Mouse (Mus musculus) kidney, embryonic 16.5 days (tissue): ENCODE measurements around the gene Islr. TPM values are rescaled to one million over a fixed set of nuclear protein-coding genes. Genes with fewer than 3 reads are reported as not detected.

Experiments used
- ATAC-seq: fragments of 200-750 bp; cut with Nextera tagmentation; 2 replicates; pipeline ENCODE4 v1.8.0; 2017; ENCODE audit warnings: moderate TSS enrichment; ENCODE audit not compliant: low FRiP score, low TSS enrichment
- H3K27ac ChIP-seq: fragments of 300-500 bp; sonication (generic); 2 replicates; pipeline ENCODE4 v1.5.1; 2014; ENCODE audit warnings: low read length
- H3K27me3 ChIP-seq: fragments of 300-500 bp; sonication (generic); 2 replicates; pipeline ENCODE4 v1.6.1; 2014; ENCODE audit warnings: low read length, control low read depth, mixed read lengths; ENCODE audit not compliant: insufficient read depth
- H3K36me3 ChIP-seq: fragments of 300-500 bp; sonication (generic); 2 replicates; pipeline ENCODE4 v1.6.1; 2014; ENCODE audit warnings: low read length, control low read depth, mixed read lengths; ENCODE audit not compliant: insufficient read depth
- H3K4me1 ChIP-seq: fragments of 300-500 bp; sonication (generic); 2 replicates; pipeline ENCODE4 v1.6.1; 2014; ENCODE audit warnings: low read length, control low read depth, mixed read lengths; ENCODE audit not compliant: insufficient read depth
- H3K4me2 ChIP-seq: fragments of 300-500 bp; sonication (generic); replicated peaks from 2 replicates; pipeline ENCODE4 v1.6.1; 2014; ENCODE audit warnings: low read depth, low read length
- H3K4me3 ChIP-seq: fragments of 300-500 bp; sonication (generic); 2 replicates; pipeline ENCODE4 v1.5.1; 2014; ENCODE audit warnings: mild to moderate bottlenecking, low read length
- H3K9ac ChIP-seq: fragments of 300-500 bp; sonication (generic); replicated peaks from 2 replicates; pipeline ENCODE4 v1.6.1; 2014; ENCODE audit warnings: low read length
- H3K9me3 ChIP-seq: fragments of 300-500 bp; sonication (generic); 2 replicates; pipeline ENCODE4 v1.6.1; 2016; ENCODE audit warnings: low read length, control low read depth
- WGBS: fragments of 180-500 bp; shearing (Covaris S2); extraction: QIAGEN DNeasy Blood & Tissue Kit; methylation state at CpG from one replicate; pipeline ENCODE4 v1.1.7; 2014; 5-methylcytosine and 5-hydroxymethylcytosine counted together
- polyA plus RNA-seq: library from polyadenylated mRNA; unstranded; fragments of >200 nt; fragmentation: Nextera tagmentation; extraction: Ambion mirVana; gene quantifications from 2 replicates; pipeline ENCODE4 v1.2.1, GENCODE M21; 2015

Gene Islr
- polyA plus RNA-seq, 1 experiment from 2014 or later = 96.1 TPM

DNA sequence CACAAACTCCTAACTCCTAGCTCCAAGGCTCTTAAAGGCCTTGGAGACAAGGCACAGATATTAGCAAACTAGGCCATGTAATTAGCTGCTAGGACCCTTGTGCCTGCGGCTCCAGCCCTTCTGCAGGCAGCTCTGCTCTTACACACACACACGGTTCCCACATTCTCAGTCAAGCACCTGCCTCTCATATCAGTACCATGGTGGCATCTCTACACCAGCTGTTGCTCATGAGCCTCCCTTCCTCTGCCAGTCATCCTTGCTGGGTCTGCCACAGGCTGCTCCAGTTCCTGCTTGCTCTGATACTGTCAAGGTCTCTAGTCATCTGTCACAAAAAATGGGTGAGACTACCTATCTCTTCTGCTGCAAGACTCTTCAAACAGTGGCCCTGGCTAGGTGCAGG is 20.2 kb upstream of the Islr start:
- Histone ChIP-seq H3K27ac (no peak overlapping the region), H3K9ac (no peak overlapping the region), H3K4me3 (no peak overlapping the region), H3K36me3 (peaks cover 67% of the 10 kb centered on the region), H3K9me3 (no peaks in the 10 kb centered on the region), H3K27me3 (no peaks in the 10 kb centered on the region), H3K4me1 (no peaks in the 10 kb centered on the region), H3K4me2 (no peak overlapping the region)
- ATAC-seq = no peak
- 93% methylated on average over 2 of the region's 2 CpGs for WGBS

- H3K4me3 ChIP-seq = no peak overlapping the region
- no peak for ATAC-seq
- peaks cover 46% of the 10 kb centered on the region for H3K36me3 ChIP-seq
- H3K4me1 ChIP-seq = peaks cover 19% of the 10 kb centered on the region
- no peaks in the 10 kb centered on the region for H3K27me3 ChIP-seq
- H3K9ac ChIP-seq = no peak overlapping the region
- no peaks in the 10 kb centered on the region for H3K9me3 ChIP-seq
- 60% methylated on average over 24 of the region's 24 CpGs for WGBS
- H3K27ac ChIP-seq = no peak overlapping the region
- H3K4me2 ChIP-seq = no peak overlapping the region
These were observed 16.3 kb upstream of the Islr start for GRCm38 (mm10) chr9:58220218-58220903.

GRCm38 (mm10) chr9:58218539-58218938 is 14.4 kb upstream of the Islr start:
- Histone ChIP-seq H3K4me1 (peaks cover 36% of the 10 kb centered on the region), H3K27me3 (no peaks in the 10 kb centered on the region), H3K27ac (no peak overlapping the region), H3K36me3 (peaks cover 35% of the 10 kb centered on the region), H3K4me3 (no peak overlapping the region), H3K9ac (no peak overlapping the region), H3K4me2 (no peak overlapping the region), H3K9me3 (no peaks in the 10 kb centered on the region)
- WGBS = 98% methylated on average over 3 of the region's 3 CpGs
- no peak for ATAC-seq

DNA sequence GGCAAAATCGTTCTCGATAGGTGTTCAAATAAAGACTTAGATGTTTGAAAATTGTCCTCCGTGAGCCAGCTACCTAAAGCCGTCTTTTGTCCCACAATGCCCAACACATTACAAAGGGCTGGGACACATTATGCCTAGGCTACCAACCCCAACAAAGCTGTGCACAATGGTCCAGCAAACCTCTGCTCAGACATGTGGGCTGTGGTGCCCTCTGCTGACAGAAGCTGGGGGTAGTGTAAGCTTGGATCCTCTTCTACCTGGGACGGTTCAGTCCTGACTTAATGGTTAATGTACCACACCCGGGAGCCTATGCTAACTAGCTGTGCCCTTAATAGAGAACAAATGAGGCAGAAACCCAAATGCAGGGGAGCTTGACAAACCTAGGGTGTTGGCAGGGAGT is 12.3 kb upstream of the Islr start:
- WGBS = 46% methylated on average over 6 of the region's 6 CpGs
- peak; percentile 66 for ATAC-seq
- Histone ChIP-seq H3K9me3 (no peaks in the 10 kb centered on the region), H3K4me1 (peaks cover 45% of the 10 kb centered on the region), H3K27me3 (no peaks in the 10 kb centered on the region), H3K36me3 (peaks cover 18% of the 10 kb centered on the region), H3K4me3 (no peak overlapping the region), H3K27ac (no peak overlapping the region), H3K4me2 (no peak overlapping the region), H3K9ac (no peak overlapping the region)

DNA sequence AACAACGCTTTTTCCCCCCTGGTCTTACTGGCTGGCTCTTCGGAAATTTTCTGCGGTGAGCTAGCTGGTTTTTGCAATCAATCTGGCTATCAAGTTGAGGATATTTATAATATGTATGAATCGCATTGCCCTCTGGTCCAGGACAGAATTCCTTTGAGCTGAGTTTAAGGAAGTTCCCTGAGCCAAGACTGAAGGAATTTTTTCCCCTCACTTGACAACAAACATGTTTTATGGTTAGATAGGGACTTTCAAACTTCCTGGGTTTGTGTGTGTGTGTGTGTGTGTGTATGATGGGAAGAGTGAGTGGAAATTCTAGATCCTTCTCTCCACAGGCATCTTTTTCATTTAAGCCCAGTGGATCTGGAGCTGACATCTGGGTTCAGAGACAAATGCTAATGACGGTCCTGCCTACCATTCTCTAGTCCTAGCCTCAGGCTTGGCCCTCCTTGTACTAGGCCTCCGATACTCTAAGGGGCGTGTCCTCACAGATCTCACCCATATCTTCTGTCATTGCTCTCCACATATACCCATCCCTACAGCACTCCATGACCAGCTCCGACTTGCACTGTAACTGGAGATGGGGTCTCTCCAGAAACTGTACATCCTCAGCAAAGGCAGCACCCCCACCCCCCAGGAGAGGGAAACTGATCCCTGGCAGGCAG is 10.5 kb upstream of the Islr start:
- no peaks in the 10 kb centered on the region for H3K9me3 ChIP-seq
- no peak for ATAC-seq
- no peak overlapping the region for H3K9ac ChIP-seq
- H3K36me3 ChIP-seq = peaks cover 5% of the 10 kb centered on the region
- no peak overlapping the region; the same call in 1 of the 2 replicates for H3K4me2 ChIP-seq
- no peaks in the 10 kb centered on the region for H3K27me3 ChIP-seq
- H3K4me1 ChIP-seq = peaks cover 45% of the 10 kb centered on the region
- H3K4me3 ChIP-seq = no peak overlapping the region
- WGBS = 32% methylated on average over 8 of the region's 8 CpGs
- H3K27ac ChIP-seq = peak overlapping the region; percentile 83

DNA sequence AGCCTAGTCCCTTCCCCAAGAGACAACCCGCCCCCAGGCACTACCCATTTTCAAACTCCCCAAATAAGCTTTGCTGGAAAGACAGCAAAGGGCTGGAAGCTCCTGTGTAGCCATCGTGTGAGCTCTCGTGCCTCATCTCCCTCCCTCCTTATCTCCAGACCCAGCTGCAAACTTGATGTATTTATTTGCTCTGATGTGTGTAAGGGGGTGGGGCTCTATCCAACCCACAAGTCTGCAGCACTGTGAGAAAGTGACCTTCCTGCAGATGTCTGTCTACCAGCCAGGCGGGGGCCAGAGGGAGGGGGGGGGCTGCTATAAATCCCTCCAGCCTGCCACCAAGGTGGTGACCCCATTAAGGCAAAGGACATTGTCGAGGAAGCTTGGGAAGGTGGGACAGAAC is 9.8 kb upstream of the Islr start:
- peak; percentile 72 for ATAC-seq
- peak overlapping the region; percentile 83 for H3K27ac ChIP-seq

DNA sequence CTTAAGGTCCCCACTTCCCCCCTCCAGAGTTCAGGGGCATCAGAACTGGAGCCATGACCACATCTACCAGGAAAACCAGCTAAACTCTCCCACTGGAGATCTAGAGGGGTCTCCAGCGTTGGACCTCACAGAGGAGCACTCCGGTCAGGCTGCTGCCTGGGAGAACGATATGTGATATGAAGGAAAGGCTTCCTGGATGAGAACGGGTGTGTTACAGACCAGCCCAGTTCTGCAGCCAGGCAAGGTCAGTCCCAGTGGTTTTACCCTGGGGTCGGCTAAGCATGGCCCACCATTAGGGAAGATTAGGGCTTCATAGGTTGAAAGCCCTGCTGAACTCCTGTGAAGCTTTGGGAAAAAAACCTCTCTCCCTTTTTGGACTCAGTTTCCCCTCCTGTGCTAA is 9.3 kb upstream of the Islr start:
- Histone ChIP-seq H3K9ac (0 out of 2 replicates have a peak overlapping the region, but pooled peaks have one; percentile 36), H3K4me3 (no peak overlapping the region), H3K27me3 (no peaks in the 10 kb centered on the region), H3K36me3 (no peaks in the 10 kb centered on the region), H3K4me2 (no peak overlapping the region), H3K4me1 (peaks cover 45% of the 10 kb centered on the region), H3K9me3 (no peaks in the 10 kb centered on the region), H3K27ac (peak overlapping the region; percentile 55)
- ATAC-seq = no peak
- WGBS = 37% methylated on average over 5 of the region's 5 CpGs

More for the DNA sequence above, 9.8 kb upstream of the Islr start:
- H3K36me3 ChIP-seq = no peaks in the 10 kb centered on the region
- no peaks in the 10 kb centered on the region for H3K27me3 ChIP-seq
- WGBS = 12% methylated on average over 5 of the region's 5 CpGs
- peaks cover 45% of the 10 kb centered on the region for H3K4me1 ChIP-seq
- H3K4me2 ChIP-seq = peak overlapping the region; percentile 24
- H3K9ac ChIP-seq = peak overlapping the region; percentile 36; the same call in 1 of the 2 replicates
- no peaks in the 10 kb centered on the region for H3K9me3 ChIP-seq
- no peak overlapping the region for H3K4me3 ChIP-seq

DNA sequence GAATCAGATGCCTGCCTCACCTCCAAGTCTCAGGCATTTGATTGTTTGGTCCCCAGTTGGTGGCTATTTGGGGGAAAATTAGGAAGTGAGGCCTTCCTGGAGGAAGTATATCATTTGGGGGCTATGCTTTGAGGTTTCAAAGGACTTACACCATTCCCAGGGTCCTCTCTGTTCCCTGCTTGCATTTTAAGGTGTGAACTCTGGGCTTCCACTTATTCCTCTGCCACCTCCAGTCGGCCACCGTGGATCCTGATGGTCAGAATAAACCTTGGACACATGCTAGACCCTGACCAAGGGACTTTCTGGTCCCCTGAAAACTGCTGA is 6.2 kb upstream of the Islr start:
- Histone ChIP-seq H3K27me3 (no peaks in the 10 kb centered on the region), H3K27ac (no peak overlapping the region), H3K36me3 (no peaks in the 10 kb centered on the region), H3K4me2 (no peak overlapping the region), H3K4me1 (peaks cover 25% of the 10 kb centered on the region), H3K9ac (no peak overlapping the region), H3K9me3 (no peaks in the 10 kb centered on the region), H3K4me3 (no peak overlapping the region)
- 59% methylated on average over 2 of the region's 2 CpGs for WGBS
- no peak for ATAC-seq

DNA sequence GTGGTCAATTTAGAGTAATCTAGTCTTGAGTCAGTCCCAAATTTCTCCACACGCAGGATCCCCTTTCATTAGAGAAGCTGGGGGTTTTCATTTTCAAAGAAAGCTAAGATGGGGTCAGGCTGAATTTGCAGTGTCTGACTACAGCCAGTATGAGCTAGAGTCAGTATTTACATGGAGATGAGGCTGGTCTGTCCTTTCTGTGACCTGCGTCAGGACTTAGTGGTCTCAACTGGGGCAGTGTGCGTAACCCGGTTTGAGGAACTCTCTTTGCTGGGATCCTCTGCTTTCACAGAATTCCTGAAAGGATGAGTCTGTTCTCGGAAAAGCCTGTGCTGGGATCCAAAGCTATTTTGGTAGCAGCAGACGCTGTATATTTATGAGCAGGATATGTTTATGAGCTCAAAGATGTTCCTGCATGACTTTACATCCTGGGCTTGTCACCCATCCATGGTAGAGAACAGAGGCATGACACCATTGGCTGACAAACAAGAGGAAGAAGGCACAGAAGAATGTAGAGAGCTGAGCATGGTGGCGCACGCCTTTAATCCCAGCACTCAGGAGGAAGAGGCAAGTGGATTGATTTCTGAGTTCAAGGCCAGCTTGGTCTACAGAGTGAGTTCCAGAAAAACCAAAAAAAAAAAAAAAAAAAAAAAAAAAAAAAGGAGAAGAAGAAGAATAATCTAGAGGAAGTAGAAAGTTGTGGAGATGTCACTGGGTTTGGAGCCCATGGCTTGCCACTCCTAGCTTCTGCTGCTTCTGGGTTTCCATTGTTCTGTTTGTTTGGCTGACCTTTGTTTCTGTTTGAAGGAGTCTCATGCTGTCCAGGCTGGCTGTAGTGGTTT is 5.6 kb upstream of the Islr start:
- H3K4me2 ChIP-seq = no peak overlapping the region
- H3K4me1 ChIP-seq = peaks cover 19% of the 10 kb centered on the region
- no peaks in the 10 kb centered on the region for H3K27me3 ChIP-seq
- H3K4me3 ChIP-seq = no peak overlapping the region
- no peak overlapping the region for H3K9ac ChIP-seq
- WGBS = 57% methylated on average over 8 of the region's 8 CpGs
- H3K27ac ChIP-seq = no peak overlapping the region
- no peaks in the 10 kb centered on the region for H3K9me3 ChIP-seq
- ATAC-seq = no peak
- H3K36me3 ChIP-seq = no peaks in the 10 kb centered on the region

DNA sequence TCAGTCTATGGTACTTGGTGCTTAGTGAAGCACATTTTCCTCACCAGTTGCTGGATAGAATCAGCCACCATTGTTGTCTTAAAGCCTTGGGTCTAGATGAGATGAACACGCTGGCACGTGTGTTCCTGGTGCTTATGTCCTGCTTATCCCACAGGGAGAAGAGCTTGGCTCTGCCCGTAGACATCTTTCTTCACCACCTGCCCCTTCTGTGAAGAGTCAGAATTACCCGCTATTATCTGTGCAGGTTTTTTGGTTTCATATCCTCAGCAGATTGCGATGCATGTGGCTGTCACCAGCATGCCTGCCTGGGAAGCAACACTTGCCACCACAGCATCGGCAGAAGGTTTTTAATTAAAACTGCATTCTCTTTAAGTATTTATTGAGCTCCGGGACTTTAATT is 1.9 kb upstream of the Islr start:
- Histone ChIP-seq H3K9ac (no peak overlapping the region), H3K27me3 (peaks cover 28% of the 10 kb centered on the region), H3K4me3 (no peak overlapping the region), H3K36me3 (no peaks in the 10 kb centered on the region), H3K4me2 (no peak overlapping the region), H3K27ac (no peak overlapping the region), H3K9me3 (no peaks in the 10 kb centered on the region), H3K4me1 (peaks cover 11% of the 10 kb centered on the region)
- no peak for ATAC-seq
- WGBS = 91% methylated on average over 7 of the region's 7 CpGs
